10 mouse cellular contexts compared by ENCODE assay signal in the genomic region with DNA sequence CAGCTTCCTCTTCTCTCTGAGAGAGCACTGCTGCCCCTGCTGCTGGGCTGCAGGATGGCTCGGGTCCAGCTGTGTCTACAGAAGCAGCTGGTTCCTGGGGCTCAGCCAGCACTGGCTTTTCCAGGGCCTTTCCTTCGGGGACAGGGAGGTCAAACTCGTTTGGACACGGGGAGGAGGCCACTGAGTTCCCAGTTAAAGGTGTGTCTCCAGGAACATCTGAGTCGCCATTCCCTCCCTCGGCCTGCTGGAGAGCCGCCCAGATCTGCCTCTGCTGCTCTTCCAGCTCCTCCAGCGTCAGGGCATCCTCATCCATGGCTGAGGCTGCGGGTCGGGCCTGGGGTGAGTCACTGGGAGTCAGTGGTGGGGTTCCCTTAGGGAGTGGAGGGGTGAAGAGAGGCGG. TPM values are rescaled to one million over a fixed set of nuclear protein-coding genes. Genes with fewer than 3 reads are reported as not detected.
DNase-seq lines count a peak whose midpoint lies in the region; ATAC-seq and TF ChIP-seq lines count a peak whose summit lies in the region.
"Had no signal": no experiment of that assay in that cellular context is flagged by ENCODE, and none has a peak within 500 bp of the region (broad histone marks: within the 10 kb centered on the region; RNA-seq: fewer than 3 reads in every experiment).

No protein-coding gene starts in this region.

- peak; percentile 75 for DNase-seq in hindbrain, postnatal 0 days (ENCODE audit: low spot score)
- DNase-seq in hindbrain, embryonic 14.5 days (ENCODE audit: low spot score): no peak
- peak; percentile 82 for DNase-seq in adipocyte (ENCODE audit: low spot score)
- peak; percentile 79 for DNase-seq in gastrocnemius, postnatal 25 days
- DNase-seq in layer of hippocampus, postnatal 10 days (ENCODE audit: low spot score in 2 of 2): peak; percentile 54 to 64
- DNase-seq in right cerebral cortex, postnatal 25 days: peak; percentile 30
- DNase-seq in yolk sac, embryonic 10.5 days (ENCODE audit: low spot score): no peak

- no peaks in the 10 kb centered on the region for H3K27me3 ChIP-seq in hindbrain, postnatal 0 days (ENCODE audit: insufficient read depth, low read length)
- H3K27me3 ChIP-seq in hindbrain, embryonic 14.5 days (ENCODE audit: control insufficient read depth, insufficient read depth, low read length): no peaks in the 10 kb centered on the region
- H3K27me3 ChIP-seq: embryonic facial prominence, embryonic 15.5 days had no signal

- peaks cover 59% of the 10 kb centered on the region for H3K36me3 ChIP-seq in hindbrain, postnatal 0 days (ENCODE audit: insufficient read depth, low read length)
- H3K36me3 ChIP-seq in hindbrain, embryonic 14.5 days (replicated peaks; ENCODE audit: control insufficient read depth, insufficient read depth): peaks cover 74% of the 10 kb centered on the region

- H3K9ac ChIP-seq in hindbrain, postnatal 0 days (replicated peaks; ENCODE audit: low read length): no peak overlapping the region
- no peak overlapping the region for H3K9ac ChIP-seq in hindbrain, embryonic 14.5 days
- H3K9ac ChIP-seq: embryonic facial prominence, embryonic 15.5 days had no signal

- H3K4me1 ChIP-seq in hindbrain, postnatal 0 days (ENCODE audit: insufficient read depth, low read length): no peaks in the 10 kb centered on the region
- no peaks in the 10 kb centered on the region for H3K4me1 ChIP-seq in hindbrain, embryonic 14.5 days (replicated peaks; ENCODE audit: control insufficient read depth, insufficient read depth, low read length)
- H3K4me1 ChIP-seq: embryonic facial prominence, embryonic 15.5 days had no signal

- no peak overlapping the region for H3K27ac ChIP-seq in hindbrain, postnatal 0 days
- no peak overlapping the region for H3K27ac ChIP-seq in hindbrain, embryonic 14.5 days
- H3K27ac ChIP-seq: embryonic facial prominence, embryonic 15.5 days; macrophage had no signal

- ATAC-seq in hindbrain, postnatal 0 days: no peak
- ATAC-seq in hindbrain, embryonic 14.5 days (ENCODE audit: low FRiP score): no peak
- no peak for ATAC-seq in megakaryocyte-erythroid progenitor cell, adult 5-6 weeks (replicated peaks; ENCODE audit: low FRiP score, low TSS enrichment, poor library complexity, severe bottlenecking)

- WGBS in hindbrain, postnatal 0 days: 57% methylated on average over 11 of the region's 11 CpGs
- WGBS in hindbrain, embryonic 14.5 days: 75% methylated on average over 11 of the region's 11 CpGs

- no peak overlapping the region for H3K4me2 ChIP-seq in hindbrain, postnatal 0 days (ENCODE audit: low read depth, low read length)
- no peak overlapping the region for H3K4me2 ChIP-seq in hindbrain, embryonic 14.5 days (replicated peaks)
- H3K4me2 ChIP-seq: embryonic facial prominence, embryonic 15.5 days had no signal

- H3K9me3 ChIP-seq in hindbrain, postnatal 0 days (ENCODE audit: low read length): no peaks in the 10 kb centered on the region
- no peaks in the 10 kb centered on the region for H3K9me3 ChIP-seq in hindbrain, embryonic 14.5 days (ENCODE audit: control insufficient read depth, low read length)
- H3K9me3 ChIP-seq: embryonic facial prominence, embryonic 15.5 days had no signal

- H3K4me3 ChIP-seq in hindbrain, postnatal 0 days (ENCODE audit: low read length): no peak overlapping the region
- no peak overlapping the region for H3K4me3 ChIP-seq in hindbrain, embryonic 14.5 days (replicated peaks; ENCODE audit: low read length)
- H3K4me3 ChIP-seq: embryonic facial prominence, embryonic 15.5 days had no signal

- TF ChIP-seq CTCF in hindbrain, postnatal 0 days (IDR thresholded peaks at IDR 0.05; ENCODE audit: low read depth): peak; percentile 36

RNA-seq across cellular contexts. Expression of gene Clip1, which starts 16.2 kb away (rescaled TPM):
- total RNA-seq in hindbrain, postnatal 0 days (2014; rRNA removed): 47.3 and 58.0 TPM in 2 replicates
- 68.6 and 71.6 TPM in 2 replicates for polyA plus RNA-seq in hindbrain, postnatal 0 days (2015; fragmentation: Nextera tagmentation; extraction: Ambion mirVana)
- 70.7 and 72.9 TPM in 2 replicates for polyA plus RNA-seq in hindbrain, embryonic 14.5 days (2014; fragmentation: Nextera tagmentation; extraction: Ambion mirVana)
- 100 to 1,000 TPM; 208 to 217 TPM for total RNA-seq in gastrocnemius, postnatal 25 days (2021)
- 100 to 1,000 TPM; 119 to 121 TPM for total RNA-seq in layer of hippocampus, postnatal 10 days (2021)
- 45.2 and 52.4 TPM in 2 replicates for total RNA-seq in megakaryocyte-erythroid progenitor cell, adult 5-6 weeks (2014; fragmentation: Nextera tagmentation)
- total RNA-seq in megakaryocyte-erythroid progenitor cell, adult 5-6 weeks (2017): 45.0 and 64.8 TPM in 2 replicates

RNA-seq across cellular contexts. Expression of gene Zcchc8, which starts 20.3 kb away (rescaled TPM):
- total RNA-seq in hindbrain, postnatal 0 days (2014; rRNA removed): 23.9 and 26.5 TPM in 2 replicates
- 40.0 and 46.8 TPM in 2 replicates for polyA plus RNA-seq in hindbrain, postnatal 0 days (2015; fragmentation: Nextera tagmentation; extraction: Ambion mirVana)
- 55.5 and 61.0 TPM in 2 replicates for polyA plus RNA-seq in hindbrain, embryonic 14.5 days (2014; fragmentation: Nextera tagmentation; extraction: Ambion mirVana)
- 10 to 100 TPM; 16.2 to 17.4 TPM for total RNA-seq in gastrocnemius, postnatal 25 days (2021)
- 10 to 100 TPM; 50.5 to 50.7 TPM for total RNA-seq in layer of hippocampus, postnatal 10 days (2021)
- total RNA-seq in megakaryocyte-erythroid progenitor cell, adult 5-6 weeks (2014; fragmentation: Nextera tagmentation): 55.3 and 79.3 TPM in 2 replicates
- total RNA-seq in megakaryocyte-erythroid progenitor cell, adult 5-6 weeks (2017): 59.3 and 167 TPM in 2 replicates

RNA-seq across cellular contexts. Expression of gene Rsrc2, which starts 48.6 kb away (rescaled TPM):
- total RNA-seq in hindbrain, postnatal 0 days (2014; rRNA removed): 31.1 and 39.9 TPM in 2 replicates
- polyA plus RNA-seq in hindbrain, postnatal 0 days (2015; fragmentation: Nextera tagmentation; extraction: Ambion mirVana): 112 and 136 TPM in 2 replicates
- 118 and 121 TPM in 2 replicates for polyA plus RNA-seq in hindbrain, embryonic 14.5 days (2014; fragmentation: Nextera tagmentation; extraction: Ambion mirVana)
- 10 to 100 TPM; 31.5 to 36.2 TPM for total RNA-seq in gastrocnemius, postnatal 25 days (2021)
- 10 to 100 TPM; 97.3 to 98.7 TPM for total RNA-seq in layer of hippocampus, postnatal 10 days (2021)
- 108 and 119 TPM in 2 replicates for total RNA-seq in megakaryocyte-erythroid progenitor cell, adult 5-6 weeks (2014; fragmentation: Nextera tagmentation)
- total RNA-seq in megakaryocyte-erythroid progenitor cell, adult 5-6 weeks (2017): 335 and 401 TPM in 2 replicates

RNA-seq across cellular contexts. Expression of gene Kntc1, which starts 48.9 kb away (rescaled TPM):
- 7.1 and 23.1 TPM in 2 replicates for total RNA-seq in hindbrain, postnatal 0 days (2014; rRNA removed)
- 4.1 and 6.9 TPM in 2 replicates for polyA plus RNA-seq in hindbrain, postnatal 0 days (2015; fragmentation: Nextera tagmentation; extraction: Ambion mirVana)
- polyA plus RNA-seq in hindbrain, embryonic 14.5 days (2014; fragmentation: Nextera tagmentation; extraction: Ambion mirVana): 5.0 and 5.8 TPM in 2 replicates
- total RNA-seq in gastrocnemius, postnatal 25 days (2021): under 1 TPM; 0.28 to 0.99 TPM
- 1 to 10 TPM; 4.5 to 4.9 TPM for total RNA-seq in layer of hippocampus, postnatal 10 days (2021)
- 56.1 and 72.6 TPM in 2 replicates for total RNA-seq in megakaryocyte-erythroid progenitor cell, adult 5-6 weeks (2014; fragmentation: Nextera tagmentation)
- 29.7 and 48.6 TPM in 2 replicates for total RNA-seq in megakaryocyte-erythroid progenitor cell, adult 5-6 weeks (2017)

Comparison
In these comparisons a context has a peak if more than half of its experiments do, and no peak if none do; other contexts are left out.
1. DNase-seq: peak in hindbrain, postnatal 0 days (single experiment), adipocyte (single experiment), gastrocnemius, postnatal 25 days (single experiment), layer of hippocampus, postnatal 10 days (2 of 2) and right cerebral cortex, postnatal 25 days (single experiment); none in hindbrain, embryonic 14.5 days (single experiment) and yolk sac, embryonic 10.5 days (single experiment).